Mouse (Mus musculus) layer of hippocampus, adult 11-12 months (tissue): ENCODE measurements around the gene Zfp827.

ENCODE experiments used
- DNase-seq: peaks from one replicate; pipeline ENCODE4 v3.0.0; 2022; ENCODE audit warnings: low spot score

Gene Zfp827

GRCm38 (mm10) chr8:79027977-79028487 lies at the start of gene Zfp827:
TSS of gene Zfp827 (plus strand) at chr8:79028437.
- DNase-seq = peak; percentile 78

GRCm38 (mm10) chr8:79004341-79004740 lies 23.9 kb upstream of the Zfp827 start:
- DNase-seq = no peak

- DNase-seq = no peak
Measured at GRCm38 (mm10) chr8:79015061-79015460, 13.2 kb upstream of the Zfp827 start.

GRCm38 (mm10) chr8:79016076-79016475 lies 12.2 kb upstream of the Zfp827 start:
- DNase-seq = no peak

GRCm38 (mm10) chr8:79016583-79016982 lies 11.7 kb upstream of the Zfp827 start:
- DNase-seq = no peak

GRCm38 (mm10) chr8:79023922-79024321 lies 4.3 kb upstream of the Zfp827 start:
- no peak for DNase-seq

GRCm38 (mm10) chr8:79027319-79027718 lies 918 bp upstream of the Zfp827 start:
- no peak for DNase-seq

GRCm38 (mm10) chr8:79028541-79029395 lies 531 bp downstream of the Zfp827 start:
- DNase-seq = peak; percentile 46

GRCm38 (mm10) chr8:79029396-79030325 lies 1.4 kb downstream of the Zfp827 start:
- DNase-seq = peak; percentile 61

- DNase-seq = peak; percentile 42
Measured at GRCm38 (mm10) chr8:79030326-79031265, 2.4 kb downstream of the Zfp827 start.

- no peak for DNase-seq
Measured at GRCm38 (mm10) chr8:79037532-79037931, 9.3 kb downstream of the Zfp827 start.

GRCm38 (mm10) chr8:79037991-79038390 lies 9.8 kb downstream of the Zfp827 start:
- DNase-seq = no peak

GRCm38 (mm10) chr8:79041429-79041828 lies 13.2 kb downstream of the Zfp827 start:
- no peak for DNase-seq

GRCm38 (mm10) chr8:79042252-79042651 lies 14.0 kb downstream of the Zfp827 start:
- DNase-seq = no peak

GRCm38 (mm10) chr8:79044673-79045072 lies 16.4 kb downstream of the Zfp827 start:
- no peak for DNase-seq

GRCm38 (mm10) chr8:79046659-79047058 lies 18.4 kb downstream of the Zfp827 start:
- no peak for DNase-seq

GRCm38 (mm10) chr8:79048388-79049005 lies 20.3 kb downstream of the Zfp827 start:
- no peak for DNase-seq

- no peak for DNase-seq
Measured at GRCm38 (mm10) chr8:79054222-79054621, 26.0 kb downstream of the Zfp827 start.

GRCm38 (mm10) chr8:79057179-79057578 lies 28.9 kb downstream of the Zfp827 start:
- no peak for DNase-seq

GRCm38 (mm10) chr8:79059361-79059760 lies 31.1 kb downstream of the Zfp827 start:
- DNase-seq = no peak
